Mouse (Mus musculus) embryonic facial prominence, embryonic 11.5 days (tissue): ENCODE data around the gene Pxylp1. TPM values are rescaled to one million over a fixed set of nuclear protein-coding genes. Genes with fewer than 3 reads are reported as not detected.

ENCODE experiments used
- ATAC-seq: fragments of 200-750 bp; cut with Nextera tagmentation; replicated peaks from 2 replicates; pipeline ENCODE4 v1.8.0; 2017; ENCODE audit warnings: low read depth; ENCODE audit not compliant: insufficient number of reproducible peaks, low FRiP score, low TSS enrichment
- DNase-seq: peaks from one replicate; pipeline ENCODE4 v3.0.0-alpha.2; 2015; ENCODE audit warnings: low spot score
- H3K27ac ChIP-seq: fragments of 300-500 bp; sonication (generic); replicated peaks from 2 replicates; pipeline ENCODE4 v1.5.1; 2014; ENCODE audit warnings: mild to moderate bottlenecking, low read depth, low read length, control low read depth
- H3K27me3 ChIP-seq: fragments of 300-500 bp; sonication (generic); 2 replicates; pipeline ENCODE4 v1.6.1; 2014; ENCODE audit warnings: mild to moderate bottlenecking, low read length, moderate library complexity, mixed read lengths; ENCODE audit not compliant: control insufficient read depth, insufficient read depth
- H3K36me3 ChIP-seq: fragments of 300-500 bp; sonication (generic); replicated peaks from 2 replicates; pipeline ENCODE4 v1.6.1; 2014; ENCODE audit warnings: low read depth, mild to moderate bottlenecking, low read length, moderate library complexity, mixed read lengths; ENCODE audit not compliant: control insufficient read depth, insufficient read depth
- H3K4me1 ChIP-seq: fragments of 300-500 bp; sonication (generic); 2 replicates; pipeline ENCODE4 v1.6.1; 2014; ENCODE audit warnings: low read length, mixed read lengths; ENCODE audit not compliant: control insufficient read depth, insufficient read depth
- H3K4me2 ChIP-seq: fragments of 300-500 bp; sonication (generic); 2 replicates; pipeline ENCODE4 v1.6.1; 2014; ENCODE audit warnings: low read depth, mild to moderate bottlenecking, control low read depth, low read length, moderate library complexity
- H3K4me3 ChIP-seq: fragments of 300-500 bp; sonication (generic); 2 replicates; pipeline ENCODE4 v1.5.1; 2014; ENCODE audit warnings: low read depth, low read length, control low read depth
- H3K9ac ChIP-seq: fragments of 300-500 bp; sonication (generic); replicated peaks from 2 replicates; pipeline ENCODE4 v1.6.1; 2014; ENCODE audit warnings: mild to moderate bottlenecking, control low read depth, low read length
- H3K9me3 ChIP-seq: fragments of 300-500 bp; sonication (generic); replicated peaks from 2 replicates; pipeline ENCODE4 v1.6.1; 2016; ENCODE audit warnings: mild to moderate bottlenecking, low read length, inconsistent platforms, mixed read lengths; ENCODE audit not compliant: control insufficient read depth
- WGBS: fragments of 180-500 bp; shearing (Covaris S2); extraction: QIAGEN DNeasy Blood & Tissue Kit; methylation state at CpG from one replicate; pipeline ENCODE4 v1.1.7; 2014; 5-methylcytosine and 5-hydroxymethylcytosine counted together
- polyA plus RNA-seq: library from polyadenylated mRNA; unstranded; fragments of >200 nt; fragmentation: Nextera tagmentation; extraction: Ambion mirVana; gene quantifications from 2 replicates; pipeline ENCODE4 v1.2.1, GENCODE M21; 2014

The Pxylp1 gene
- polyA plus RNA-seq, 1 experiment from 2014 or later = 22.7 TPM

DNA sequence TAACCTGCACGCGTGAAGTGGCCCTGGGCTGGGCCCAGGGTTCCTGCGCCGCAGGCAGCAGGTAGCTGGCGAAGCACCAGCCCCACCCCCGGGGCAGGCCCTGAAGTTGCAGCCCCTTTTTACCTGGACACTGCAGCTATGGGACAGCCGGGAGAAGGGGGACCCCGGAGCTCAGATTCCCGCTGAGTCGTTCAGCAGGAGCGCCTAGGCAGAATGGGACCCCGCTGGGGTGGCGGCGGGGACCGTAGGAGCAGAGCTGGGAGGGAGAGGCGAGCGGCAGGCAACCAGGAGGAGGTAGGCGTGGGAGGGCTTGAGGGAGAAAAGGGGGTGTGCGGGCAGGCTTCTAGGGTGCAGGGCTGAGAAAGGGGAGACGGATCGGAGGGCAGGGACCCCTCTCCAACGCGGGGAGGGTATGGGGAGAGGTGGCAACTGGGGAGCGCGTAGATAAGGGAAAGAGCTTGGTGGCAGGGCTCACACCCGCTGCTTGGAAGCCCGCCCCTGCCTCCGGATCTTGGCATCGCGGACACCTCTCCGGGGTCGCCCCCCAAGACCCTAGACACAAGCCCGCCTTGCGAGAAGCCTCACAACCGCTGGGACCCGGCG is 3.6 kb downstream of the Pxylp1 start:
- WGBS = 0% methylated on average over 35 of the region's 37 CpGs
- Histone ChIP-seq H3K36me3 (no peaks in the 10 kb centered on the region), H3K4me1 (peaks cover 3% of the 10 kb centered on the region), H3K27ac (no peak overlapping the region), H3K9ac (peak overlapping the region; percentile 86), H3K9me3 (no peaks in the 10 kb centered on the region), H3K27me3 (peaks cover 2% of the 10 kb centered on the region; the same call in 1 of the 2 replicates), H3K4me3 (peak overlapping the region; percentile 65), H3K4me2 (peak overlapping the region; percentile 95)
- ATAC-seq = peak; percentile 42
- DNase-seq = peak; percentile 35

DNA sequence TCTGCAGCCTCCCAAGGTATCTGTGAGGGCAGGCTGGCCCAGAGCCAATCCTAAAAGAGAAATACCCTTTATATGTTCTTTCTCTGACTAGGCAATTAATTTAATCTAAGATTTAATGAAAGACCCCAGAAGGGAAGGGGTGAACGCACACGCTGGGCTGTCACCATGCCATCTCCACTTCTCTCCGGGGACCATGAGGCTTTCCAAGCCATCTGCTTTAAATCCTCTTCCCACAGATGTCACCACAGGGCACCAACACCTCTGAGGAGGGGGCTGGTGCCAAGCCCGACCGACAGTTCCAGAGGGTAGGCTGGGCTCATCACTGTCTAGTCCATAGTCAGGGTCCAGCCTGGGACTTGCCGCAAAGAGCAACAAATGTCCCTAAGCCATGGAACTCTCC is 4.5 kb downstream of the Pxylp1 start:
- Histone ChIP-seq H3K27ac (no peak overlapping the region), H3K4me1 (peaks cover 3% of the 10 kb centered on the region), H3K36me3 (no peaks in the 10 kb centered on the region), H3K4me3 (peak overlapping the region; percentile 65), H3K27me3 (peaks cover 2% of the 10 kb centered on the region; the same call in 1 of the 2 replicates), H3K9me3 (no peaks in the 10 kb centered on the region), H3K4me2 (peak overlapping the region; percentile 95; the same call in 1 of the 2 replicates), H3K9ac (no peak overlapping the region)
- ATAC-seq = no peak; the same call in 1 of the 2 replicates
- no peak for DNase-seq
- 11% methylated on average over 6 of the region's 6 CpGs for WGBS

DNA sequence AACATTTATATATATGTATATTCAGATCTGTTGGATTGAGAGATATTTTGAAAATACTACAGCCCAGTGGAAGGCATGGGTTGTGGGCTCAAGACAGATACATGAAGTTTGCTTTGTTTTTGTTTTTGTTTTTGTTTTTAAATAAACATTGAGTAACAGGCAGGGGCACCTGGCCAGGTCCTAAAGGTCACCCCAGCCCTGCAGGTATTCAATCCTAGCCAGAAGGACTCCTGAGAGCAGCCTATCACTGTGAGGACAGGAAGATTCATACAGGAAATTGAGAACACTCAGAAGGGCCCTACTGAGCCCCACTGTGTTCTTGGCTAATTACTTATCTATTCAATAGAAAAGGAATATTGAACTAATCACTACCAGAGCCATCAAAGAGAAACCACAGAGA is 5.0 kb downstream of the Pxylp1 start:
- Histone ChIP-seq H3K4me3 (no peak overlapping the region), H3K27ac (no peak overlapping the region), H3K36me3 (no peaks in the 10 kb centered on the region), H3K4me2 (no peak overlapping the region), H3K9me3 (no peaks in the 10 kb centered on the region), H3K4me1 (peaks cover 3% of the 10 kb centered on the region), H3K27me3 (peaks cover 2% of the 10 kb centered on the region; the same call in 1 of the 2 replicates), H3K9ac (no peak overlapping the region)
- ATAC-seq (no peak), DNase-seq (no peak)

DNA sequence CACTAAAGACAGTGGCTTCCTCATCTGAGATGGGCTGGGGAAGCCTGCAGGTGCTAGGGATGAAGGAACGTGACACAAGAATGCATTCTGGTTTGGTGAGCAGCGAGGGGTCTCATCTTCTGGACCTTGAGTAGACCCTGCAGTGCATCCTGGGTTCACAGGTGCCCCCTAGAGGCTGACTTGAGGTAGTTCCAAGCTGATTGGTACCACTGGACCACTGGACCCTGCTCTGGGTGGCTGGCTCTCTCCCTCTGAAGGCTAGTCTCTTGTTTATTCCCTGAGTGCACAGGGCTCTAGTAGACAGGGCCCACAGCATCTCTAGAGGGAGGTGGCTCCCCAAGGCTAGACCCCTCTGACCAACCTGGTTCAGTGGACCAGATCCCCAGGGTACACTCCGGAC is 6.7 kb downstream of the Pxylp1 start:
- Histone ChIP-seq H3K4me2 (no peak overlapping the region), H3K36me3 (no peaks in the 10 kb centered on the region), H3K27me3 (peaks cover 2% of the 10 kb centered on the region; the same call in 1 of the 2 replicates), H3K27ac (no peak overlapping the region), H3K9me3 (no peaks in the 10 kb centered on the region), H3K4me1 (peaks cover 3% of the 10 kb centered on the region), H3K9ac (no peak overlapping the region), H3K4me3 (no peak overlapping the region)
- no peak for ATAC-seq
- WGBS = 57% methylated on average over 3 of the region's 3 CpGs
- DNase-seq = no peak

DNA sequence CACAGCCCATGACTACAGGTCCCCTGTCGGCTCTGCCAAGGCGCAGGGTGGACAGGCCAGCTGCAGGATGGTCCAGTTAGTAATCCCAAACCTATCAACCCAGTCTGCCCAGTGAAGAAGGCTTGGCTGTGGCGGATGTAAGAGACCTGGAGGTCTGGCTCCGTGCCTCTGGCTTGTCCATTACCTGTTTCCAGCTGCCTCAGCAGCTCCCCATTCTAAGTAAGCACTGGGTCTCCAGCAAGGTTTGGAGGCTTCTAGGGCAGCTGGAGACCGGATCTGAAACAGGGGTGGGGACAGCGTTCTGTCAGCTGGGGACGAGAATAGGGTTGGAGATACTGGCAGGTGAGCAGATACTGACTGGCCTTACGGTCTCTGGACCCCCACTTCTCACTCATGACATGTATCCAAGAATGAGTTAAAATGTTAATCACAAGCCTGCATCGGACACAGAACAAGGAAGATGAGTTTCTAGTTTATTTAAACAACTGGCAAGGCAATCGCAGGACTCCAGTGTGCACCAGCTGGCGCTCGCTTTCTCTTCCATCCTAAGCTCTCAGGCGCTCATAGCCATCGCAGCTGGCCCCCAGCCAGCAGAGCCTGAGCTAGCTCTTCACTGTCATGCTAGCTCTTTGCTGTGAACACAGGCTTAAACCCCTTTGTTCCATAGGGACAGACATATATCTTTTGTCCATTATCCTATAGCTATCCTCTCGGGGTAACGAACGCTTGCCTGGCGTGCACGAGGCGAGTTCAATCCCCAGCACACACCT is 9.8 kb downstream of the Pxylp1 start:
- no peaks in the 10 kb centered on the region for H3K9me3 ChIP-seq
- H3K27me3 ChIP-seq = peaks cover under 1% of the 10 kb centered on the region; the same call in 1 of the 2 replicates
- H3K4me2 ChIP-seq = no peak overlapping the region
- H3K27ac ChIP-seq = no peak overlapping the region
- no peaks in the 10 kb centered on the region for H3K36me3 ChIP-seq
- ATAC-seq = no peak
- H3K4me3 ChIP-seq = no peak overlapping the region
- WGBS = 85% methylated on average over 20 of the region's 20 CpGs
- H3K9ac ChIP-seq = no peak overlapping the region
- DNase-seq = no peak
- no peaks in the 10 kb centered on the region for H3K4me1 ChIP-seq

DNA sequence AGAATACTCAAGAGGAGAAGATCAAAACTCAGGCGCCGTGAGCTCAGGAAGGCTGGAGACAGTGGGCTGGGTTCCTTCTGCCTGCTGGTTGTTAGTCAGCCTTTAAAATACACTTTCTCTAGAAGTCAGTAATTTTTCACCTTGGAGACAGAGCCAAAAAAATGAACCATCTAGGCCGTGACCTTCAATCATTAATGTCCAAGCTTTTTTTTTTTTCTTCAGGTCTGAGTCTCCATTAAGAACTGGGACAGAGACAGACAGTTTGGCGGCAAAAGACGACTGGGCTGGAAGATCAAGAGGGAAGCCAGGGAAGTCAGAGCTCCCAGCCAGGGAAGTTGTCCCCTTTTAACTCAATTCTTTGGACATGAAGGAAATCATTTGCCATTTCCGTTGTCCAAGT is 10.6 kb downstream of the Pxylp1 start:
- Histone ChIP-seq H3K4me3 (no peak overlapping the region), H3K9me3 (no peaks in the 10 kb centered on the region), H3K36me3 (no peaks in the 10 kb centered on the region), H3K9ac (no peak overlapping the region), H3K27ac (no peak overlapping the region), H3K4me2 (no peak overlapping the region), H3K27me3 (no peaks in the 10 kb centered on the region), H3K4me1 (no peaks in the 10 kb centered on the region)
- WGBS = 80% methylated on average over 6 of the region's 6 CpGs
- ATAC-seq (no peak), DNase-seq (no peak)

DNA sequence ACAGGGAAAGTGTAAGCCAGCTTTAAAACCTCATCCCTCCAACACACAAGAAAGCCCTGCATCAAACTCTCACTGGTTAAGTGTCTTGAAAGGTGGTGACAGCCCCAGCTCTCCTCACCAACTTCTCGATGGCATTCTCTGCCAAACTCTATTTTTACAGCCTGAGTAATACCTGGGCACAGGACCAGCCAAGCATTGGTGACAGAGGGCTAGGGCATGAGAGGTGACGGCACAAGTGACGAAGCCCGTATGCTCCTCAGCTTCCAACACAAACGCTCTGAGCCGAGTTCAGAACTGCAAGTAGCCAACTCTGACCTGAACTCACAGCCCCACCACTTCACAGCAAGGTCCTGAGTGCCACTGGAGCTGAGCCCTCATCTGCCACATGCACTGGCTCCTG is 13.4 kb downstream of the Pxylp1 start:
- WGBS = 87% methylated on average over 6 of the region's 6 CpGs
- H3K9me3 ChIP-seq = no peaks in the 10 kb centered on the region

DNA sequence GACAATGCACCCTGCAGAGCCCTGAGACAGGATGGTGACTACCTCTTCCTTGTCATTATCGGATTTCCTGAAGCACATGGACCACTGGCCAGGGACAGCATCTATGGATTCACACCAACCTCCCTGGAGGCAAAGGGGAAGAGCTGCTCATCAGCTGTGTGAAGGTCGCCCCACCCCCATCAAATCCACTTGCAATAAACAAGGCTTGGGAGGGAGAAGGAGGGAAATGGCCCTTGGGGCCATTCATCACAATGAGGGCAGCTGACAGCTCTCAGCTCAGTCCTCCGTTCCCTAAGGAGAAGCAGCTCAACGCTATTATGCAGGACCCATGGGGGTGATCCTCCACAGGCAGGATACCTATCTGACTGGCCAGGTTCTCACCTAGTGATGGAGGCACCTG is 14.0 kb downstream of the Pxylp1 start:
- no peaks in the 10 kb centered on the region for H3K9me3 ChIP-seq
- DNase-seq (no peak), ATAC-seq (peak; percentile 24; the same call in 1 of the 2 replicates)
- H3K9ac ChIP-seq = no peak overlapping the region
- no peak overlapping the region for H3K4me2 ChIP-seq
- H3K36me3 ChIP-seq = no peaks in the 10 kb centered on the region
- 35% methylated on average over 4 of the region's 4 CpGs for WGBS
- no peaks in the 10 kb centered on the region for H3K27me3 ChIP-seq
- H3K27ac ChIP-seq = no peak overlapping the region
- no peak overlapping the region for H3K4me3 ChIP-seq
- no peaks in the 10 kb centered on the region for H3K4me1 ChIP-seq

More for the DNA sequence above, 13.4 kb downstream of the Pxylp1 start:
- DNase-seq (no peak), ATAC-seq (no peak)
- Histone ChIP-seq H3K9ac (no peak overlapping the region), H3K27me3 (no peaks in the 10 kb centered on the region), H3K4me2 (no peak overlapping the region), H3K36me3 (no peaks in the 10 kb centered on the region), H3K4me1 (no peaks in the 10 kb centered on the region), H3K4me3 (no peak overlapping the region), H3K27ac (no peak overlapping the region)
